Mouse (Mus musculus) liver, adult 2 months (tissue): ENCODE measurements around the gene Rgs12. TPM values are rescaled to one million over a fixed set of nuclear protein-coding genes. Genes with fewer than 3 reads are reported as not detected.

Experiments
- DNase-seq: peaks from one replicate; pipeline ENCODE4 v3.0.0-alpha.2; 2011; ENCODE audit warnings: low read depth, low spot score; ENCODE audit errors: extremely low read depth
- H3K27ac ChIP-seq: fragments of 200-500 bp; replicated peaks from 2 replicates; pipeline ENCODE4 v1.5.1; 2012; ENCODE audit warnings: low read depth, mild to moderate bottlenecking, control low read depth, inconsistent platforms, low read length; ENCODE audit not compliant: insufficient read depth
- H3K27me3 ChIP-seq: fragments of 200-500 bp; 2 replicates; pipeline ENCODE4 v1.6.1; 2012; ENCODE audit warnings: mild to moderate bottlenecking, moderate library complexity, low read length, inconsistent platforms; ENCODE audit not compliant: control insufficient read depth, insufficient read depth
- H3K36me3 ChIP-seq: fragments of 200-500 bp; 2 replicates; pipeline ENCODE4 v1.6.1; 2012; ENCODE audit warnings: low read length, inconsistent platforms; ENCODE audit not compliant: control insufficient read depth, insufficient read depth
- H3K4me1 ChIP-seq: fragments of 200-500 bp; 2 replicates; pipeline ENCODE4 v1.6.1; 2011; ENCODE audit warnings: low read length; ENCODE audit not compliant: control insufficient read depth, insufficient read depth
- H3K4me3 ChIP-seq: fragments of 200-500 bp; 2 replicates; pipeline ENCODE4 v1.5.1; 2011; ENCODE audit warnings: low read depth, mild to moderate bottlenecking, control low read depth, low read length, moderate library complexity; ENCODE audit not compliant: insufficient read depth
- H3K79me2 ChIP-seq: fragments of 200-500 bp; 2 replicates; pipeline ENCODE4 v1.6.1; 2012; ENCODE audit warnings: inconsistent platforms, mild to moderate bottlenecking, low read length, moderate library complexity; ENCODE audit not compliant: control insufficient read depth, insufficient read depth
- H3K9ac ChIP-seq: fragments of 200-500 bp; 2 replicates; pipeline ENCODE4 v1.6.1; 2012; ENCODE audit warnings: low read depth, mild to moderate bottlenecking, control low read depth, inconsistent platforms, low read length
- CTCF ChIP-seq: fragments of 200-500 bp; IDR thresholded peaks from 2 replicates; pipeline ENCODE4 v1.5.1; 2011; ENCODE audit warnings: low read depth, low read length, control low read depth
- POLR2A ChIP-seq: fragments of 200-500 bp; IDR thresholded peaks from 2 replicates; pipeline ENCODE4 v1.6.1; 2011; ENCODE audit warnings: low read length, control low read depth; ENCODE audit not compliant: insufficient read depth; ENCODE audit errors: extremely low read depth
- WGBS: fragments of 180-500 bp; shearing (Covaris S2); methylation state at CpG from one replicate; pipeline ENCODE4 v1.1.7; 2018; 5-methylcytosine and 5-hydroxymethylcytosine counted together
- polyA plus RNA-seq: library from polyadenylated mRNA; depleted of rRNA; stranded (reverse); fragments of >200 nt; gene quantifications from 2 replicates; pipeline ENCODE4 v1.2.3, GENCODE M21; 2012
- total RNA-seq: library from RNA; depleted of rRNA; stranded (reverse); fragments of >200 nt; gene quantifications from 2 replicates; pipeline ENCODE4 v1.2.3, GENCODE M21; 2014

The Rgs12 gene
- total and polyA plus RNA-seq, 2 experiments = 4.7 to 6.3 TPM

DNA sequence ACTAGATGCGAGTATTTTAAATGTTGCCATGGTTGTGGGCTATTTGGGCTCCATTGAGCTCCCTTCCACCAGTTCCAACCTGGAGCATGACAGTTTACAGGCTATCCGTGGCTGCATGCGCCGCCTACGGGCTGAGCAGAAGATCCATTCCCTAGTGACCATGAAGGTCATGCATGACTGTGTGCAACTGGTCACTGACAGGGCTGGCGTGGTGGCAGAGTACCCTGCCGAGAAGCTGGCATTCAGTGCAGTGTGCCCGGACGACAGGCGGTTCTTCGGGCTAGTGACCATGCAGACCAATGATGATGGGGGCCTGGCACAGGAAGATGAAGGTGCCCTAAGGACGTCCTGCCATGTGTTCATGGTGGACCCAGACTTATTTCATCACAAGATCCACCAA, 16.3 kb downstream of the Rgs12 start:
- 0 out of 2 replicates have a peak, but pooled peaks cover 2% of the 10 kb centered on the region for H3K4me1 ChIP-seq

DNA sequence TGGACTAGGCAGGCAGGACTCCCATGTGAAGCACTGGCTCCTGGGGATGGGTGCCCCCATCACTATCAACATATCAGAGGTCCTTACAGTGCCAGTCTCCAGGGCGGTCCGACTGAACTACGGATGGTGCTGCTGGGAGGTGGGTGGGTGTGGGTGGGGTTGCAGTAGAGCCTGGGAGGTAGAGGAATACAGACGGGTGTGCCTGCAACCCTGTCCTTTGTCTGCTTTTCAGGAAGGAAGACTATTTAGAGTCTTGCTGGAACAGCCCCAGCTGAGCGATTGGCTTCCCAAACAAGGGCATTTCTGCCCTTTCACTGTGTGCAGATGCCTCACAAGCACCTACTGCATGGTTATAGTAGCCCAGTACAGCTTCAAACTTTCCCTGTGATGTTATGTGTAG, 19.1 kb downstream of the Rgs12 start:
- TF ChIP-seq POLR2A (no peak), CTCF (no peak)
- WGBS = 74% methylated on average over 5 of the region's 5 CpGs
- DNase-seq = no peak

More for the DNA sequence above, 16.3 kb downstream of the Rgs12 start:
- 97% methylated on average over 12 of the region's 12 CpGs for WGBS
- Histone ChIP-seq H3K4me3 (no peak overlapping the region), H3K9ac (no peak overlapping the region), H3K27me3 (no peaks in the 10 kb centered on the region), H3K36me3 (no peaks in the 10 kb centered on the region), H3K27ac (no peak overlapping the region), H3K79me2 (no peaks in the 10 kb centered on the region)
- no peak for DNase-seq
- TF ChIP-seq POLR2A = no peak
- TF ChIP-seq CTCF = no peak

DNA sequence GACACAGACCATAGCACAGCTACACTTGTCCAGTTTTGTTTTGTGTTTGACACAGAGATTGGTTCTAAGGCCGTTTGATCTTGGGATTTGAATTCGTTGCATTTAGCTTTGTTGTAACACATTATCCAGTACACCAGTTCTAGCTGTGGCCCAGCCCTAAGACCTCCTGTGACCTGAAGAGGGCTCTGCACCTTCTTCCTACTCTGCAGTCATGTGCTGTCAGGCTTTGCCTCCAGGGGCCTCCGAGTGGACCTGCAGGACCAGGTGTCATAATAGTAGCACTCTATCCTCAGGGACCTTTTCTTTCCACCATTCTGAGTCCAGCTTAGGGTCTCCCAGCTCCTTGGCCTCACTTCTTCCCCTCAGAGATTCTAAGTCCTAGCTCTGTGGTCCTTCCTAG, 23.2 kb downstream of the Rgs12 start:
- no peak overlapping the region for H3K4me3 ChIP-seq
- no peaks in the 10 kb centered on the region for H3K27me3 ChIP-seq
- H3K36me3 ChIP-seq = no peaks in the 10 kb centered on the region
- no peak overlapping the region for H3K27ac ChIP-seq
- H3K4me1 ChIP-seq = peaks cover 8% of the 10 kb centered on the region
- DNase-seq = no peak
- no peaks in the 10 kb centered on the region for H3K79me2 ChIP-seq
- WGBS = 82% methylated on average over 3 of the region's 3 CpGs
- no peak overlapping the region for H3K9ac ChIP-seq
- no peak for TF ChIP-seq POLR2A
- no peak for TF ChIP-seq CTCF

More for the DNA sequence above, 19.1 kb downstream of the Rgs12 start:
- no peaks in the 10 kb centered on the region for H3K36me3 ChIP-seq
- H3K27me3 ChIP-seq = no peaks in the 10 kb centered on the region
- no peak overlapping the region for H3K9ac ChIP-seq
- H3K79me2 ChIP-seq = no peaks in the 10 kb centered on the region
- H3K4me3 ChIP-seq = no peak overlapping the region
- H3K4me1 ChIP-seq = peaks cover 3% of the 10 kb centered on the region; the same call in 1 of the 2 replicates
- H3K27ac ChIP-seq = no peak overlapping the region

DNA sequence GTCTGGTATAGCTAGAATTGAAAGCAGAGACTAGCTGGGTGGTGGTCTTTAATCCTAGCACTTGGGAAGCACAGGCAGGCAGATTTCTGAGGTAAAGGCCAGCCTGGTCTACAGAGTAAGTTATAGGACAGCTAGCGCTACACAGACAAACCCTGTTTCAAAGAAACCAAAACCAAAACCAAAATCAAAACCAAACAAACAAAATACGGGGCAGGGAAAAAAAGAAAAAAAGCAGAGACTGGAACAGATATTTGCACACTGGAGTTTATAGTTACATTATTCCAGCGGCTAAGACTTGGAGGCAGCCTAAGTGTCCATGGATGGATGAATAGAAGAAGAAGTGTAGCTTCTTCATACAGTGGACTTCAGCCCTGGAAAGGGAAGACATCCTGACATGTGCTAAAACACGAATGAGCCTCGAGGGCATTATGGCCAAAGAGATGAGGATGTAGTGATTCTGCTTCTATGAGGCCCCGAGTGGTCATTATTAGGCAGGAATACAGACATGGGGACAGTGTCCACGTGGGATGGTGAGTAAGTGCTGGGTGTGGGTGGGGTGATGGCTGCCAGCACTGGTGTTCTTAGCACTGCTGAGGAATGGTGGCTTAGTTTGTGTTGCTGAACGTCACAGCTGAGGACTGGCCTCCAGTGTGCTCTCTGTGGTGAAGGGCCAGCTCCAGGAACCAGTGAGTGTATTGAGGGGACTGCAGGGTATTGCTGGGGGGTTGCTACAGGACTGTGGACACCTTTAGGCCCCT, 24.5 kb downstream of the Rgs12 start:
- H3K9ac ChIP-seq = no peak overlapping the region; the same call in 1 of the 2 replicates
- H3K4me1 ChIP-seq = peaks cover 8% of the 10 kb centered on the region
- 0 out of 2 replicates have a peak overlapping the region, but pooled peaks have one; percentile 10 for H3K27ac ChIP-seq
- H3K36me3 ChIP-seq = no peaks in the 10 kb centered on the region
- no peak for TF ChIP-seq POLR2A
- peak; percentile 15 for DNase-seq
- 48% methylated on average over 8 of the region's 8 CpGs for WGBS
- no peak overlapping the region; the same call in 1 of the 2 replicates for H3K4me3 ChIP-seq
- H3K27me3 ChIP-seq = no peaks in the 10 kb centered on the region
- no peaks in the 10 kb centered on the region for H3K79me2 ChIP-seq

DNA sequence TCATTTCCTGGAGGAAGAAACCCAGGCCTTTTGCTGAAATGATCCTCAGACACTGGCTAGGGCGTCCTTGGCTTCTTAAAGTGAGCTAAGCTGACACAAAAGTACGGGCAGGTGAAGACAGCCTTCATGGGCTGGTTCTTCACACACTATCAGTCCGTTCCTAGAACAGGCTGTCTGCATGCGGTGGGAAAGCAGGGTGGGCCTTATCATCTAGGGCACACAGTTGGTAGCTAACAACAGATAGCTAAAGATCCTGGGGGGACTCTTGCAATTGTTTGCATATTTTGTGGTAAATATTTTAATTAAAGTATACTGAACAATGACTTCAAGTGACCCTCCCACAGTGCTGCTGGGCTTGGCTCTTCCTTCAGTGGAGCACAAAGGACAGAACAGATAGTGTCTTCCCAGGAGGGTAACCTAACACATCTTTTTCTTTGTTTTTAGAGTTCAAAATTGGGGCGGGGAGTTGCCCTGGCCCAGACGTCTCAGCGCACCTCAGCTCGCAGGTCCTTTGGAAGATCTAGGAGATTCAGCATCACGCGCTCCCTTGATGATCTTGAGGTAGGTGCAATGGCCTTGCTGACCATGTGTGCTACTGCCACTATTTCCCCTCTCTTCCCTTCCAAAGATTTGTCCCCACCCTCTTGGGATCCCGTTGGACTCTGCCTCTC, 25.7 kb downstream of the Rgs12 start:
- H3K36me3 ChIP-seq = no peaks in the 10 kb centered on the region
- peaks cover 8% of the 10 kb centered on the region for H3K4me1 ChIP-seq
- TF ChIP-seq CTCF = no peak
- H3K27me3 ChIP-seq = no peaks in the 10 kb centered on the region
- H3K4me3 ChIP-seq = no peak overlapping the region
- no peak overlapping the region for H3K9ac ChIP-seq
- no peak for DNase-seq
- no peaks in the 10 kb centered on the region for H3K79me2 ChIP-seq
- H3K27ac ChIP-seq = no peak overlapping the region
- WGBS = 93% methylated on average over 11 of the region's 11 CpGs
